Mouse (Mus musculus): ENCODE measurements around the gene Meis1. TPM values are rescaled to one million over a fixed set of nuclear protein-coding genes. Genes with fewer than 3 reads are reported as not detected.

Gene Meis1
- polyA plus RNA-seq (2012; rRNA removed) = 5.0 and 5.9 TPM in 2 replicates

GRCm38 (mm10) chr11:19018489-19019203 is at the start of gene Meis1:
Gene Meis1 (minus strand): TSS chr11:19018985.
- H3K36me3 ChIP-seq (ENCODE audit: control insufficient read depth, insufficient read depth, low read length) = 0 out of 2 replicates have a peak, but pooled peaks cover 2% of the 10 kb centered on the region
- DNase-seq (ENCODE audit: low read depth in 1 of 2, low spot score in 2 of 2) = peak; percentile 35 to 70
- peak within 1 kb of the TSS; percentile 64 for H3K27ac ChIP-seq (ENCODE audit: insufficient read depth, low read length)
- WGBS = under 1% methylated on average over 29 of the region's 29 CpGs
- TF ChIP-seq CTCF (IDR thresholded peaks at IDR 0.05; ENCODE audit: extremely low read depth, insufficient read depth, insufficient read length, insufficient replicate concordance) = no peak
- peak; percentile 9; the same call in 1 of the 2 replicates for TF ChIP-seq POLR2A (IDR thresholded peaks at IDR 0.05; ENCODE audit: low read depth, low read length)
- peaks cover 20% of the 10 kb centered on the region for H3K27me3 ChIP-seq (ENCODE audit: control insufficient read depth, insufficient read depth, low read length)
- H3K4me3 ChIP-seq (ENCODE audit: extremely low read depth, insufficient read depth, insufficient read length) = peak within 1 kb of the TSS; percentile 54
- H3K4me1 ChIP-seq (ENCODE audit: control insufficient read depth, insufficient read depth, insufficient read length) = peaks cover 10% of the 10 kb centered on the region

GRCm38 (mm10) chr11:19067334-19067733 is 48.5 kb upstream of the Meis1 start:
- Histone ChIP-seq H3K4me3 (ENCODE audit: extremely low read depth, insufficient read depth, insufficient read length) (no peak overlapping the region), H3K4me1 (ENCODE audit: control insufficient read depth, insufficient read depth, insufficient read length) (no peaks in the 10 kb centered on the region), H3K27me3 (ENCODE audit: control insufficient read depth, insufficient read depth, low read length) (no peaks in the 10 kb centered on the region), H3K36me3 (ENCODE audit: control insufficient read depth, insufficient read depth, low read length) (no peaks in the 10 kb centered on the region), H3K27ac (ENCODE audit: insufficient read depth, low read length) (no peak overlapping the region)
- no peak for DNase-seq (ENCODE audit: low read depth in 1 of 2, low spot score in 2 of 2)
- WGBS = 85% methylated on average over 5 of the region's 5 CpGs
- TF ChIP-seq CTCF (IDR thresholded peaks at IDR 0.05; ENCODE audit: extremely low read depth, insufficient read depth, insufficient read length, insufficient replicate concordance) (no peak), POLR2A (IDR thresholded peaks at IDR 0.05; ENCODE audit: low read depth, low read length) (no peak)

- Histone ChIP-seq H3K4me3 (ENCODE audit: extremely low read depth, insufficient read depth, insufficient read length) (no peak overlapping the region), H3K4me1 (ENCODE audit: control insufficient read depth, insufficient read depth, insufficient read length) (no peaks in the 10 kb centered on the region), H3K27me3 (ENCODE audit: control insufficient read depth, insufficient read depth, low read length) (no peaks in the 10 kb centered on the region), H3K36me3 (ENCODE audit: control insufficient read depth, insufficient read depth, low read length) (no peaks in the 10 kb centered on the region), H3K27ac (ENCODE audit: insufficient read depth, low read length) (no peak overlapping the region)
- WGBS = 88% methylated on average over 7 of the region's 7 CpGs
- DNase-seq (ENCODE audit: low read depth in 1 of 2, low spot score in 2 of 2) = no peak
- TF ChIP-seq CTCF (IDR thresholded peaks at IDR 0.05; ENCODE audit: extremely low read depth, insufficient read depth, insufficient read length, insufficient replicate concordance) (no peak), POLR2A (IDR thresholded peaks at IDR 0.05; ENCODE audit: low read depth, low read length) (no peak)
These were observed 30.5 kb upstream of the Meis1 start for GRCm38 (mm10) chr11:19049276-19049675.

GRCm38 (mm10) chr11:19036595-19037166 is 17.9 kb upstream of the Meis1 start:
- Histone ChIP-seq H3K27ac (ENCODE audit: insufficient read depth, low read length) (no peak overlapping the region), H3K36me3 (ENCODE audit: control insufficient read depth, insufficient read depth, low read length) (no peaks in the 10 kb centered on the region), H3K4me1 (ENCODE audit: control insufficient read depth, insufficient read depth, insufficient read length) (no peaks in the 10 kb centered on the region), H3K27me3 (ENCODE audit: control insufficient read depth, insufficient read depth, low read length) (no peaks in the 10 kb centered on the region), H3K4me3 (ENCODE audit: extremely low read depth, insufficient read depth, insufficient read length) (no peak overlapping the region)
- no peak for DNase-seq (ENCODE audit: low read depth in 1 of 2, low spot score in 2 of 2)
- TF ChIP-seq CTCF (IDR thresholded peaks at IDR 0.05; ENCODE audit: extremely low read depth, insufficient read depth, insufficient read length, insufficient replicate concordance) (no peak), POLR2A (IDR thresholded peaks at IDR 0.05; ENCODE audit: low read depth, low read length) (no peak)
- 90% methylated on average over 10 of the region's 10 CpGs for WGBS

- Histone ChIP-seq H3K36me3 (ENCODE audit: control insufficient read depth, insufficient read depth, low read length) (no peaks in the 10 kb centered on the region), H3K27ac (ENCODE audit: insufficient read depth, low read length) (no peak overlapping the region), H3K27me3 (ENCODE audit: control insufficient read depth, insufficient read depth, low read length) (peaks cover 4% of the 10 kb centered on the region), H3K4me3 (ENCODE audit: extremely low read depth, insufficient read depth, insufficient read length) (peak overlapping the region; percentile 35; the same call in 1 of the 2 replicates), H3K4me1 (ENCODE audit: control insufficient read depth, insufficient read depth, insufficient read length) (no peaks in the 10 kb centered on the region)
- TF ChIP-seq CTCF (IDR thresholded peaks at IDR 0.05; ENCODE audit: extremely low read depth, insufficient read depth, insufficient read length, insufficient replicate concordance) = no peak
- TF ChIP-seq POLR2A (IDR thresholded peaks at IDR 0.05; ENCODE audit: low read depth, low read length) = no peak
- no peak for DNase-seq (ENCODE audit: low read depth in 1 of 2, low spot score in 2 of 2)
- WGBS = 1% methylated on average over 58 of the region's 58 CpGs
These were observed 8.1 kb upstream of the Meis1 start for GRCm38 (mm10) chr11:19026581-19027561.

- no peaks in the 10 kb centered on the region for H3K36me3 ChIP-seq (ENCODE audit: control insufficient read depth, insufficient read depth, low read length)
- no peak overlapping the region for H3K4me3 ChIP-seq (ENCODE audit: extremely low read depth, insufficient read depth, insufficient read length)
- peaks cover 4% of the 10 kb centered on the region for H3K27me3 ChIP-seq (ENCODE audit: control insufficient read depth, insufficient read depth, low read length)
- H3K27ac ChIP-seq (ENCODE audit: insufficient read depth, low read length) = no peak overlapping the region
- 0 out of 2 replicates have a peak, but pooled peaks cover under 1% of the 10 kb centered on the region for H3K4me1 ChIP-seq (ENCODE audit: control insufficient read depth, insufficient read depth, insufficient read length)
- 14% methylated on average over 11 of the region's 11 CpGs for WGBS
- no peak for TF ChIP-seq CTCF (IDR thresholded peaks at IDR 0.05; ENCODE audit: extremely low read depth, insufficient read depth, insufficient read length, insufficient replicate concordance)
- no peak for TF ChIP-seq POLR2A (IDR thresholded peaks at IDR 0.05; ENCODE audit: low read depth, low read length)
- no peak for DNase-seq (ENCODE audit: low read depth in 1 of 2, low spot score in 2 of 2)
These were observed 7.3 kb upstream of the Meis1 start for GRCm38 (mm10) chr11:19025976-19026520.
